Mouse (Mus musculus): ENCODE results near the gene S1pr5. TPM values are rescaled to one million over a fixed set of nuclear protein-coding genes. Genes with fewer than 3 reads are reported as not detected.
"Not testable (repeated sequence)": the region's sequence is repeated elsewhere in the genome, so short reads cannot be mapped to it uniquely, and the experiment has no call there.

The S1pr5 gene
- polyA plus RNA-seq, 1 experiment from 2014 or later, result 0.08 TPM

GRCm38 (mm10) chr9:21265000-21265561 lies 16.8 kb upstream of the S1pr5 start, which contains the start of gene Atg4d:
TSS of gene Atg4d (plus strand) at chr9:21265293.
- peak within 1 kb of the TSS; percentile 94 for H3K4me3 ChIP-seq (ENCODE audit: low read depth, low read length)
- TF ChIP-seq CTCF (IDR thresholded peaks at IDR 0.05; ENCODE audit: low read depth) (0 out of 2 replicates have a peak, but pooled peaks have one; percentile 1), EP300 (IDR thresholded peaks at IDR 0.05; ENCODE audit: low read depth) (peak; percentile 82; the same call in 1 of the 2 replicates)
- peak within 1 kb of the TSS; percentile 72 for H3K4me2 ChIP-seq (ENCODE audit: low read depth, low read length)
- H3K27ac ChIP-seq (ENCODE audit: low read depth), result peak within 1 kb of the TSS; percentile 97
- H3K4me1 ChIP-seq (ENCODE audit: insufficient read depth), result peaks cover 36% of the 10 kb centered on the region
- no peaks in the 10 kb centered on the region for H3K27me3 ChIP-seq (ENCODE audit: insufficient read depth, low read length)
- ATAC-seq (peak; percentile 94), DNase-seq (peak; percentile 99)
- H3K9me3 ChIP-seq (ENCODE audit: low read length), result no peaks in the 10 kb centered on the region
- peaks cover 35% of the 10 kb centered on the region for H3K36me3 ChIP-seq (replicated peaks; ENCODE audit: insufficient read depth, low read length)
- WGBS (ENCODE audit: insufficient replicate concordance), result under 1% methylated on average over 48 of the region's 49 CpGs
- H3K9ac ChIP-seq (replicated peaks), result peak within 1 kb of the TSS; percentile 89

GRCm38 (mm10) chr9:21264272-21264999 lies 16.2 kb upstream of the S1pr5 start:
- peak overlapping the region; percentile 97 for H3K27ac ChIP-seq (ENCODE audit: low read depth)

GRCm38 (mm10) chr9:21261831-21262230 lies 13.6 kb upstream of the S1pr5 start:
- 27% methylated on average over 2 of the region's 2 CpGs for WGBS (ENCODE audit: insufficient replicate concordance)
- H3K4me3 ChIP-seq (ENCODE audit: low read depth, low read length), result no peak overlapping the region
- DNase-seq, result no peak
- TF ChIP-seq EP300 (IDR thresholded peaks at IDR 0.05; ENCODE audit: low read depth) (no peak), CTCF (IDR thresholded peaks at IDR 0.05; ENCODE audit: low read depth) (no peak)
- no peak for ATAC-seq
- peaks cover 5% of the 10 kb centered on the region for H3K36me3 ChIP-seq (replicated peaks; ENCODE audit: insufficient read depth, low read length)
- no peak overlapping the region for H3K27ac ChIP-seq (ENCODE audit: low read depth)
- no peak overlapping the region for H3K4me2 ChIP-seq (ENCODE audit: low read depth, low read length)
- H3K4me1 ChIP-seq (ENCODE audit: insufficient read depth), result peaks cover 34% of the 10 kb centered on the region
- no peak overlapping the region for H3K9ac ChIP-seq (replicated peaks)
- H3K27me3 ChIP-seq (ENCODE audit: insufficient read depth, low read length), result no peaks in the 10 kb centered on the region
- no peaks in the 10 kb centered on the region for H3K9me3 ChIP-seq (ENCODE audit: low read length)

More at GRCm38 (mm10) chr9:21264272-21264999, 16.2 kb upstream of the S1pr5 start:
- peak overlapping the region; percentile 72 for H3K4me2 ChIP-seq (ENCODE audit: low read depth, low read length)
- TF ChIP-seq EP300 (IDR thresholded peaks at IDR 0.05; ENCODE audit: low read depth), result peak; percentile 34; the same call in 1 of the 2 replicates
- TF ChIP-seq CTCF (IDR thresholded peaks at IDR 0.05; ENCODE audit: low read depth), result no peak
- H3K9ac ChIP-seq (replicated peaks), result peak overlapping the region; percentile 66
- peak overlapping the region; percentile 94 for H3K4me3 ChIP-seq (ENCODE audit: low read depth, low read length)
- peaks cover 36% of the 10 kb centered on the region for H3K4me1 ChIP-seq (ENCODE audit: insufficient read depth)
- H3K36me3 ChIP-seq (replicated peaks; ENCODE audit: insufficient read depth, low read length), result peaks cover 30% of the 10 kb centered on the region
- no peaks in the 10 kb centered on the region for H3K9me3 ChIP-seq (ENCODE audit: low read length)
- no peaks in the 10 kb centered on the region for H3K27me3 ChIP-seq (ENCODE audit: insufficient read depth, low read length)
- peak; percentile 45 for ATAC-seq
- WGBS (ENCODE audit: insufficient replicate concordance), result 22% methylated on average over 17 of the region's 17 CpGs
- DNase-seq, result no peak

GRCm38 (mm10) chr9:21260491-21261040 lies 12.3 kb upstream of the S1pr5 start:
- Histone ChIP-seq H3K27me3 (ENCODE audit: insufficient read depth, low read length) (no peaks in the 10 kb centered on the region), H3K36me3 (replicated peaks; ENCODE audit: insufficient read depth, low read length) (no peaks in the 10 kb centered on the region), H3K4me2 (ENCODE audit: low read depth, low read length) (no peak overlapping the region), H3K9ac (replicated peaks) (no peak overlapping the region), H3K4me3 (ENCODE audit: low read depth, low read length) (no peak overlapping the region), H3K27ac (ENCODE audit: low read depth) (no peak overlapping the region), H3K4me1 (ENCODE audit: insufficient read depth) (peaks cover 21% of the 10 kb centered on the region), H3K9me3 (ENCODE audit: low read length) (no peaks in the 10 kb centered on the region)
- DNase-seq (no peak), ATAC-seq (no peak)
- TF ChIP-seq EP300 (IDR thresholded peaks at IDR 0.05; ENCODE audit: low read depth) (no peak), CTCF (IDR thresholded peaks at IDR 0.05; ENCODE audit: low read depth) (no peak)
- WGBS (ENCODE audit: insufficient replicate concordance), result 69% methylated on average over 6 of the region's 6 CpGs

- not testable (repeated sequence) for ATAC-seq; DNase-seq; H3K4me1 ChIP-seq (ENCODE audit: insufficient read depth); H3K27me3 ChIP-seq (ENCODE audit: insufficient read depth, low read length); H3K9ac ChIP-seq (replicated peaks); H3K4me2 ChIP-seq (ENCODE audit: low read depth, low read length); H3K27ac ChIP-seq (ENCODE audit: low read depth); H3K9me3 ChIP-seq (ENCODE audit: low read length); H3K36me3 ChIP-seq (replicated peaks; ENCODE audit: insufficient read depth, low read length); H3K4me3 ChIP-seq (ENCODE audit: low read depth, low read length)
- WGBS (ENCODE audit: insufficient replicate concordance), result 79% methylated on average over 4 of the region's 4 CpGs
These were observed 8.1 kb upstream of the S1pr5 start for GRCm38 (mm10) chr9:21256349-21256748.

GRCm38 (mm10) chr9:21254690-21255089 lies 6.4 kb upstream of the S1pr5 start:
- no peak for TF ChIP-seq CTCF (IDR thresholded peaks at IDR 0.05; ENCODE audit: low read depth)
- TF ChIP-seq EP300 (IDR thresholded peaks at IDR 0.05; ENCODE audit: low read depth), result no peak
- Histone ChIP-seq H3K27ac (ENCODE audit: low read depth) (no peak overlapping the region), H3K9ac (replicated peaks) (no peak overlapping the region), H3K4me1 (ENCODE audit: insufficient read depth) (peaks cover 2% of the 10 kb centered on the region), H3K27me3 (ENCODE audit: insufficient read depth, low read length) (peaks cover 15% of the 10 kb centered on the region), H3K9me3 (ENCODE audit: low read length) (no peaks in the 10 kb centered on the region), H3K4me2 (ENCODE audit: low read depth, low read length) (no peak overlapping the region), H3K36me3 (replicated peaks; ENCODE audit: insufficient read depth, low read length) (no peaks in the 10 kb centered on the region), H3K4me3 (ENCODE audit: low read depth, low read length) (no peak overlapping the region)
- DNase-seq (no peak), ATAC-seq (no peak)

Measured in liver, postnatal 0 days (tissue).